Mouse (Mus musculus): ENCODE measurements around the gene Prkce.

Prkce gene

GRCm38 (mm10) chr17:86377863-86378262, 210.3 kb downstream of the Prkce start:
- DNase-seq: no peak

- DNase-seq: peak; percentile 42
Measured at GRCm38 (mm10) chr17:86378611-86379010, 211.0 kb downstream of the Prkce start.

GRCm38 (mm10) chr17:86379405-86380137, 212.0 kb downstream of the Prkce start:
- DNase-seq: no peak

- DNase-seq: no peak
Measured at GRCm38 (mm10) chr17:86381464-86381863, 213.9 kb downstream of the Prkce start.

GRCm38 (mm10) chr17:86382885-86383284, 215.3 kb downstream of the Prkce start:
- DNase-seq: no peak

- no peak for DNase-seq
Measured at GRCm38 (mm10) chr17:86383699-86384572, 216.4 kb downstream of the Prkce start.

GRCm38 (mm10) chr17:86392475-86392874, 224.9 kb downstream of the Prkce start:
- DNase-seq: no peak

- DNase-seq: no peak
Measured at GRCm38 (mm10) chr17:86393191-86393590, 225.6 kb downstream of the Prkce start.

GRCm38 (mm10) chr17:86397097-86397496, 229.5 kb downstream of the Prkce start:
- DNase-seq: no peak

- DNase-seq: no peak
Measured at GRCm38 (mm10) chr17:86397647-86398046, 230.1 kb downstream of the Prkce start.

- DNase-seq: no peak
Measured at GRCm38 (mm10) chr17:86398226-86398625, 230.6 kb downstream of the Prkce start.

- peak; percentile 65 for DNase-seq
Measured at GRCm38 (mm10) chr17:86400032-86400431, 232.4 kb downstream of the Prkce start.

- peak; percentile 46 for DNase-seq
Measured at GRCm38 (mm10) chr17:86404795-86405501, 237.4 kb downstream of the Prkce start.

GRCm38 (mm10) chr17:86405644-86406043, 238.1 kb downstream of the Prkce start:
- no peak for DNase-seq

GRCm38 (mm10) chr17:86407921-86408613, 240.5 kb downstream of the Prkce start:
- DNase-seq: peak; percentile 67

GRCm38 (mm10) chr17:86408614-86409006, 241.0 kb downstream of the Prkce start:
- no peak for DNase-seq

GRCm38 (mm10) chr17:86409485-86409884, 241.9 kb downstream of the Prkce start:
- DNase-seq: no peak

GRCm38 (mm10) chr17:86410496-86410895, 242.9 kb downstream of the Prkce start:
- DNase-seq: no peak

- DNase-seq: peak; percentile 57
Measured at GRCm38 (mm10) chr17:86412141-86412540, 244.6 kb downstream of the Prkce start.

- DNase-seq: no peak
Measured at GRCm38 (mm10) chr17:86414608-86415007, 247.0 kb downstream of the Prkce start.

GRCm38 (mm10) chr17:86415989-86416388, 248.4 kb downstream of the Prkce start:
- no peak for DNase-seq

GRCm38 (mm10) chr17:86418334-86418733, 250.7 kb downstream of the Prkce start:
- DNase-seq: no peak

GRCm38 (mm10) chr17:86419199-86419598, 251.6 kb downstream of the Prkce start:
- DNase-seq: no peak
